Mouse (Mus musculus) cerebellum, postnatal 14 days (tissue): ENCODE results near the gene Cybb.
"Not testable (repeated sequence)": the region's sequence is repeated elsewhere in the genome, so short reads cannot be mapped to it uniquely, and the experiment has no call there.

ENCODE experiments used
- DNase-seq, 2 experiments: peaks; one replicate each; pipeline ENCODE4 v3.0.0; 2021; ENCODE audit warnings: mixed read lengths in 2 of 2

Cybb gene

GRCm38 (mm10) chrX:9487671-9488070 lies at the start of gene Cybb:
Gene Cybb, minus strand, starts transcription at chrX:9487771.
- no peak for DNase-seq

- no peak for DNase-seq
Observed at GRCm38 (mm10) chrX:9536881-9537280, 49.3 kb upstream of the Cybb start.

- DNase-seq, result peak; percentile 36 to 64
Observed at GRCm38 (mm10) chrX:9519969-9520368, 32.4 kb upstream of the Cybb start.

GRCm38 (mm10) chrX:9517531-9517930 lies 30.0 kb upstream of the Cybb start:
- DNase-seq, result not testable (repeated sequence)

- not testable (repeated sequence) for DNase-seq
Observed at GRCm38 (mm10) chrX:9475036-9475435, 12.5 kb downstream of the Cybb start.

- DNase-seq, result no peak
Observed at GRCm38 (mm10) chrX:9474440-9474839, 13.1 kb downstream of the Cybb start.

- DNase-seq, result no peak
Observed at GRCm38 (mm10) chrX:9473768-9474167, 13.8 kb downstream of the Cybb start.

GRCm38 (mm10) chrX:9470811-9471388 lies 16.7 kb downstream of the Cybb start:
- DNase-seq, result peak in 1 of 2 experiments; percentile 25

GRCm38 (mm10) chrX:9469100-9469499 lies 18.5 kb downstream of the Cybb start:
- no peak for DNase-seq

- DNase-seq, result no peak
Observed at GRCm38 (mm10) chrX:9467020-9467419, 20.6 kb downstream of the Cybb start.

- DNase-seq, result no peak
Observed at GRCm38 (mm10) chrX:9465890-9466289, 21.7 kb downstream of the Cybb start.

GRCm38 (mm10) chrX:9462671-9463070 lies 24.9 kb downstream of the Cybb start:
- DNase-seq, result no peak

GRCm38 (mm10) chrX:9461399-9461798 lies 26.2 kb downstream of the Cybb start:
- DNase-seq, result no peak

- DNase-seq, result no peak
Observed at GRCm38 (mm10) chrX:9460387-9460930, 27.1 kb downstream of the Cybb start.

- no peak for DNase-seq
Observed at GRCm38 (mm10) chrX:9452375-9452774, 35.2 kb downstream of the Cybb start.

GRCm38 (mm10) chrX:9447284-9447683 lies 40.3 kb downstream of the Cybb start:
- DNase-seq, result no peak

- peak; percentile 4 to 11 for DNase-seq
Observed at GRCm38 (mm10) chrX:9441102-9441501, 46.5 kb downstream of the Cybb start.

- no peak for DNase-seq
Observed at GRCm38 (mm10) chrX:9440556-9440955, 47.0 kb downstream of the Cybb start.

GRCm38 (mm10) chrX:9439257-9439656 lies 48.3 kb downstream of the Cybb start:
- no peak for DNase-seq

GRCm38 (mm10) chrX:9413889-9414288 lies 73.7 kb downstream of the Cybb start:
- DNase-seq, result no peak
